Mouse (Mus musculus) neutrophil, adult 83 days (primary cell): ENCODE data around the gene Zfp763. TPM values are rescaled to one million over a fixed set of nuclear protein-coding genes. Genes with fewer than 3 reads are reported as not detected.

ENCODE experiments used
- total RNA-seq, 2 experiments: library from RNA; stranded (reverse); gene quantifications; one replicate each; pipeline ENCODE4 v1.2.4; 2023

Zfp763 gene
- 1 to 10 TPM; 1.0 to 2.4 TPM for total RNA-seq

DNA sequence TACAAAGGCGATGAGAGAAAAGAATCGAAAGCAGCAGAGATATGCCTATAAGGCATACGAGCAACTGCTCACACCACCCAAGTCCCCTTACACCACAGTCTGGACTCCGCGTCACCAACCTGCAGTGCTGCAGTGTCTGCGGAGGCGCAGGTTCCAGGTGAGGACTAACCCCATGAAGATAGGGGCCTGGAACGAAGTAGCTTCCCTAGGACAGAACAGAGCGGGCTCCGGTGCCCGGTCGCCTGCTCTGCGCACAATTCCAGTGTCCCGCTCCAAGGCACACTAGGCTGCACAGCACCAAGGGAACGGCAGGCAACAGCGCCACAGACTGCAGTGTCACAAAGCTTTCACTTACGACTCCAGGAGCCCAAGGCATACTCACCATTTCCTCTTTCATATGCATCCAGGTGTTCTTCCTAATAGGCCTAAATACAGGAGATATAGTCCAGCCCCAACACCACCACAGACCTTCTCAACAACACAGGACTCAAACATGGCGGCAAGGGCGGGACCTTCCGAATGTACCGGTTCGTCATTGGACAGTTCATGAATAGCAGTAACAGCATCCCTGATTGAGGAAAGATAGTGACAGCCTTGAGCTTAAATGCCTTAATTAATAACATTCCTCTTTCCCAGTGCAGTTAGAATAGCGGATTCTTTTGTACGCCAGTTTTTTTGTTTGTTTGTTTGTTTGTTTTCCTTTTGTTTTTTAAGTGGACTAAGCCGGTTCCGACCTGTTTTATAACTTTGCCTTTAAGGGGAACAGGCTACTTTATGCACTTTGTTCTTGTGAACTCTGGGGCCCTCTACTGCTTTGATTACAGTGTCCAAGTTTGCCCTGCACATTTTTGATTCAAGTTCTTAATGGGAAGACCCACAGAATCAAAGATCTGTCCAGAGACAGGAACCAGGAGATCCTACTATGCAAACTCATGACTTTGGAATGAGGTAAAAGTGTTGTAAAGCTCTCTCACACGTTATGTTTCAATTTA lies at the start of gene Zfp763:
TSS of gene Zfp763 (minus strand) at position 503 of the 992 bp plus-strand sequence.

DNA sequence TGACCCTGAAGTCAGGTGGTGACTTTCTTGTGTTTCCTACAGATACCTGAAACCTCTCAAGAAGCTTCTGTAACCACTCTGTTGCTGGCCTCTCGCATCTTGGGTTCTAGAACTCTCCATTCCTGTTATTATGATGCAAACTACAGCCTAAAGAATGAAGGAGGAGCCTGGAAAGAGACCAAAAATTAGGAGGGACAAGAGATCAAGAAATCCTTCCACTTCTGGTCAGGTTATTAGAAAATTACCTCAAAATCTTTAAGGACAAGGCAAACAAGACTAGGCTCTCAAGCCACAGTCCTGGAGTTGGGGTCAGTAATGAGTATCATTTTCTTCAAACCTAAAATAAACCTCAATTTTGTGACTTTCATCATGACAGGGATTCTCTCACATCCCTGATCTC lies 34.8 kb upstream of the Zfp763 start, which contains the start of gene 4921501E09Rik:
TSS of gene 4921501E09Rik (minus strand) at position 101 of the 400 bp plus-strand sequence.

DNA sequence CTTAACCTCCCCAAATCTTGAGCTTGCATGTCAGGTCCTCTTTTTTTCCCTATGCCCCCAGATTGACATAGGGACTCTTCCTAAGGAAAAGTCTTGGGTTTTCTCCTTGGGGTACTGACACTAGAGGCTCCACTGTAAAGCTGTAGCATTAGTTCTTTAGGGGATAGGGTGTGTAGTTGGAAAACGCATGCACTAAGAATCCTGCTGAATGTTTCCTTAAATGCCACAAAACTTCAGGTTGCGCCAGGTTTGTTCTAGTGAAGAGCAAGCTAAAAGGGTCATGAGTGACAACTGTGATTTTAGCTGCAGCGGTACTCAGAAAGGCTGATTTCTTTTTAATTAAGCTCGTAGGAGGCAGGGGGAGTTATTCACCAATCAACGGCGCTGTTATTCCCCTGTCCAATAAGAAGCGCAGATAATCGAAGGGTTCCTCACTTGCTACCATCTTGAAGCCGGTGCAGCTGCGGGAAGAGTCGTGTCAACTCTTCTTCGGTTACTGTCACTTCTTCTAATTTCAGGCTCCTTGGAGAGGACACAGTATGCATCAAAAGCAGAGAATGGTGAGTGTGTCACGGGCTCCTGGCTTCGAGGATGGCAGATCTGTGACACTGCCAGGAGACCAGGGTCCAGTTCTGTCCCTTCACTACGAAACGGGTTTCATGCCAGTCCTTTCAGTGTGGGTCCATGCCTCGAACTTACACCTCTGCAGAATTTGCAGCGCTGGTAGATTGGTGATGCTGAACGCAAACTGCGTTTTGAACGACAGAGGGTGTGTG lies 40.3 kb downstream of the Zfp763 start, which contains the start of gene Zfp952:
TSS of gene Zfp952 (plus strand) at position 431 of the 776 bp plus-strand sequence.

Other genes starting within 250 kb of the Zfp763 start
- 10 to 100 TPM; 49.8 to 50.2 TPM for gene Zfp871, start 245.1 kb downstream of the Zfp763 start, total RNA-seq
- under 1 TPM in 1 of 2 experiments, not detected in 1; 0.33 TPM for gene Zfp811, start 223.5 kb downstream of the Zfp763 start, total RNA-seq
- 1 to 10 TPM; 2.2 to 2.6 TPM for gene Zfp799, start 203.1 kb downstream of the Zfp763 start, total RNA-seq
- gene Zfp870, start 141.8 kb downstream of the Zfp763 start, total RNA-seq: 1 to 10 TPM in 1 of 2 experiments, under 1 TPM in 1; 0.75 to 1.7 TPM
- gene Cyp4f14, start 116.1 kb downstream of the Zfp763 start, total RNA-seq: not detected
- 10 to 100 TPM; 69.3 to 86.6 TPM for gene Cyp4f13, start 86.0 kb downstream of the Zfp763 start, total RNA-seq
- gene Zfp472, start 67.6 kb downstream of the Zfp763 start, total RNA-seq: 1 to 10 TPM; 5.0 to 7.1 TPM
- 1 to 10 TPM; 4.0 to 4.1 TPM for gene Zfp952, start 40.3 kb downstream of the Zfp763 start, total RNA-seq
- gene 4921501E09Rik, start 34.7 kb upstream of the Zfp763 start, total RNA-seq: not detected
- gene Zfp563, start 55.9 kb upstream of the Zfp763 start, total RNA-seq: 1 to 10 TPM; 1.8 to 2.7 TPM
- gene Morc2b, start 106.3 kb upstream of the Zfp763 start, total RNA-seq: not detected
- gene Olfr55, start 135.0 kb upstream of the Zfp763 start, total RNA-seq: not detected
- gene Olfr239, start 157.9 kb upstream of the Zfp763 start, total RNA-seq: not detected
- not detected for gene Olfr1564, start 188.3 kb upstream of the Zfp763 start, total RNA-seq
- 1 to 10 TPM; 2.4 to 2.9 TPM for gene Zfp955a, start 221.7 kb upstream of the Zfp763 start, total RNA-seq
- under 1 TPM in 1 of 2 experiments, not detected in 1; 0.11 TPM for gene Olfr63, start 231.3 kb upstream of the Zfp763 start, total RNA-seq